Mouse (Mus musculus) limb, embryonic 12.5 days (tissue): ENCODE data around the gene Ovch2. TPM values are rescaled to one million over a fixed set of nuclear protein-coding genes. Genes with fewer than 3 reads are reported as not detected.

ENCODE experiments used
- ATAC-seq: fragments of 200-750 bp; cut with Nextera tagmentation; 2 replicates; pipeline ENCODE4 v1.8.0; 2017; ENCODE audit warnings: low read depth, moderate TSS enrichment; ENCODE audit not compliant: insufficient number of reproducible peaks, insufficient read depth, low FRiP score, low TSS enrichment
- H3K27ac ChIP-seq: fragments of 300-500 bp; sonication (generic); 2 replicates; pipeline ENCODE4 v1.5.1; 2016; ENCODE audit warnings: mild to moderate bottlenecking, moderate library complexity
- H3K27me3 ChIP-seq: fragments of 300-500 bp; sonication (generic); 2 replicates; pipeline ENCODE4 v1.6.1; 2016; ENCODE audit warnings: mild to moderate bottlenecking, moderate library complexity
- H3K36me3 ChIP-seq: fragments of 300-500 bp; sonication (generic); 2 replicates; pipeline ENCODE4 v1.6.1; 2016; ENCODE audit warnings: mild to moderate bottlenecking, moderate library complexity
- H3K4me1 ChIP-seq: fragments of 300-500 bp; sonication (generic); replicated peaks from 2 replicates; pipeline ENCODE4 v1.6.1; 2016
- H3K4me2 ChIP-seq: fragments of 300-500 bp; sonication (generic); 2 replicates; pipeline ENCODE4 v1.6.1; 2016; ENCODE audit warnings: mild to moderate bottlenecking, moderate library complexity
- H3K4me3 ChIP-seq: fragments of 300-500 bp; sonication (generic); replicated peaks from 2 replicates; pipeline ENCODE4 v1.5.1; 2016; ENCODE audit warnings: mild to moderate bottlenecking
- H3K9ac ChIP-seq: fragments of 300-500 bp; sonication (generic); replicated peaks from 2 replicates; pipeline ENCODE4 v1.6.1; 2016; ENCODE audit warnings: mild to moderate bottlenecking, moderate library complexity
- H3K9me3 ChIP-seq: fragments of 300-500 bp; sonication (generic); 2 replicates; pipeline ENCODE4 v1.6.1; 2016; ENCODE audit warnings: mild to moderate bottlenecking, moderate library complexity
- WGBS: fragments of 180-500 bp; shearing (Covaris S2); methylation state at CpG from one replicate; pipeline ENCODE4 v1.1.7; 2016; 5-methylcytosine and 5-hydroxymethylcytosine counted together
- polyA plus RNA-seq: library from polyadenylated mRNA; unstranded; fragments of >200 nt; fragmentation: Nextera tagmentation; extraction: Ambion mirVana; gene quantifications from 2 replicates; pipeline ENCODE4 v1.2.1, GENCODE M21; 2016

Gene Ovch2
- polyA plus RNA-seq, 1 experiment from 2014 or later: not detected

DNA sequence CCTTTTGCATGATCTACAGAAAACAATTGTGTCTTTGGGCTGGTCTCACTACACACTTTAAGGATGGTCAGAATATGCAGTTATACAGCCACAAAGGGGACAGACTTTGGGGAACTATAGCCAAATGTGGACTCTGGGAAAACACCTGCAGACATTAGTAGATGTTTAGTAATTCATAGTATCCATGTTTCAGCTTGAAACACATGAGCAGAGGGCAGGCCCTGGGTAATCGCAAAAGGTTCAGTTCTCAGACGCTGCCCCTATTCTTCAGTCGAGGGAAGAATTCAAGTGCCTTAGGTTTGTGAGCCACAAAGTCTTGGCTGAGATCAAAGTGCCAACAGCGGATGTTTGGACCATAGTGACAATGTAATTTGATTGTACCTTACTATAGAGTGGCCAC is 56.6 kb downstream of the Ovch2 start:
- Histone ChIP-seq H3K9me3 (no peaks in the 10 kb centered on the region), H3K36me3 (peaks cover 61% of the 10 kb centered on the region), H3K27ac (no peak overlapping the region), H3K4me3 (no peak overlapping the region), H3K4me2 (no peak overlapping the region), H3K9ac (no peak overlapping the region), H3K27me3 (no peaks in the 10 kb centered on the region), H3K4me1 (no peaks in the 10 kb centered on the region; the same call in 1 of the 2 replicates)
- no peak for ATAC-seq
- WGBS: 86% methylated on average over 4 of the region's 4 CpGs

DNA sequence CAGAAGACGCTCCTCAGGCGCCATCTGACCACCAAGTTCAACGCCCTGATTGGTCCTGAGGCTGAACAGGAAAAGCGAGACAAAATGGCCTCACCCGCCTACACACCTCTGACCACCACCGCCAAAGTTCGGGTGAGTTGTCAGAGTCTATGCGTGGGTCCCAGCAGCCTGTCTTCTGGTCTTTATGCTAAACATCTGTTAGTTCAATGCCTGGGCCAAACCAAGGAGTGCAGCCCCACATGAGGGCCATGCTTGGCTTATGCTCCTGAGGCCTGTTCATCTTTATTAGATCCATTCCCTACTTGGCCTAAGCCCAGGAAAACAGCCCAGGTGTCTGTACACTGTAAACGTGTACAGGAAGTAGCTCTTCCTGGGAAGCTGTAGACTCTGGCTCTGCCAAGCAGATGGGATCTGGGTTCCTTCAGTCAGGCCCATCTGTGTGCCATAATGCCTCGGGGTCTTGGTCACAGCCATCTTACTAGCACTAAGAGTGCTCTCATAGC is 58.0 kb downstream of the Ovch2 start:
- ATAC-seq: peak; percentile 67; the same call in 1 of the 2 replicates
- no peak overlapping the region for H3K4me2 ChIP-seq
- H3K27me3 ChIP-seq: no peaks in the 10 kb centered on the region
- no peaks in the 10 kb centered on the region for H3K9me3 ChIP-seq
- H3K27ac ChIP-seq: no peak overlapping the region
- no peak overlapping the region for H3K4me3 ChIP-seq
- WGBS: 75% methylated on average over 10 of the region's 10 CpGs
- H3K9ac ChIP-seq: no peak overlapping the region
- 0 out of 2 replicates have a peak, but pooled peaks cover 1% of the 10 kb centered on the region for H3K4me1 ChIP-seq
- H3K36me3 ChIP-seq: peaks cover 69% of the 10 kb centered on the region

DNA sequence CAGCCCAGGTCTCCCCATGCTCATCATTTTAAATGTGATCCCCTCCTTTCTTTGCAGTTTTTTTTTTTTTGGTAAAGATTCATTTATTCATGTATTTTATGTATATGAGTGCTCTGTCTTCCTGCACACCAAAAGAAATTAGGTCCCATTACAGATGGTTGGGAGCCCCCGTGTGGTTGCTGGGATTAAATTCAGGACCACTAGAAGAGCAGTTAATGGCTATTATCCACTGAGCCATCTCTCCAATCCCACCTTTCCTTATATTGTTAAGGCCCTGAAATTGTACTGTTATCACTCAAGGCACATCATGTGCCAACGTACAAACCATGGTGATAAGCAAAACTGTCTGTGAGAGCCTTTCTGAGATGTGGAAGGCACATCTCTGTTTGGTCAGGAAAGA is 62.3 kb downstream of the Ovch2 start:
- H3K27ac ChIP-seq: no peak overlapping the region
- H3K9ac ChIP-seq: no peak overlapping the region
- 43% methylated on average over 2 of the region's 2 CpGs for WGBS
- no peaks in the 10 kb centered on the region for H3K9me3 ChIP-seq
- no peak overlapping the region for H3K4me3 ChIP-seq
- no peaks in the 10 kb centered on the region for H3K27me3 ChIP-seq
- 0 out of 2 replicates have a peak, but pooled peaks cover 8% of the 10 kb centered on the region for H3K4me1 ChIP-seq
- H3K4me2 ChIP-seq: no peak overlapping the region
- ATAC-seq: no peak
- peaks cover 41% of the 10 kb centered on the region for H3K36me3 ChIP-seq

DNA sequence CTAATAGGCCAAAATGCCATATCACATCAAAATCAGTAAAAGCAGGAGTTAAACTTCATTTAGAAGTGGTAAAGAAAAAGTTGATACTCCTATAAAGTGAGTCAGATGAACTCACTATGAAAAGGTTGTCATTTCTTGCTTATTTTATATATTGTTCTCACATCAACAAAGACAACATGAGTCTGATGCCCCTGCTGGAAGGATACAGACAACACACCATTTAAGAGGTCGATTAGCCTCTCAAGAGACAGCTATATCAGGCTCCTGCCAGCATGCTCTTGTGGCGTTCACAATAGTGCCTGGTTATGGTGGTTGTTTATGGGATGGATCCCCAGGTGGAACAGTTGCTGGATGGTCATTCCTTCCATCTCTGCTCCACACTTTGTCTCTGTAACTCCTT is 67.8 kb downstream of the Ovch2 start:
- WGBS: 75% methylated on average over 2 of the region's 2 CpGs
- no peaks in the 10 kb centered on the region for H3K9me3 ChIP-seq
- H3K27me3 ChIP-seq: no peaks in the 10 kb centered on the region
- H3K27ac ChIP-seq: no peak overlapping the region
- H3K4me3 ChIP-seq: no peak overlapping the region
- no peak for ATAC-seq
- H3K4me2 ChIP-seq: no peak overlapping the region
- peaks cover 39% of the 10 kb centered on the region for H3K36me3 ChIP-seq
- no peak overlapping the region for H3K9ac ChIP-seq
- 0 out of 2 replicates have a peak, but pooled peaks cover 8% of the 10 kb centered on the region for H3K4me1 ChIP-seq

Other genes starting within 250 kb of the Ovch2 start
- gene Olfml1, start 233.8 kb downstream of the Ovch2 start, polyA plus RNA-seq: 30.2 and 32.1 TPM in 2 replicates
- 14.1 and 15.1 TPM in 2 replicates for gene Ppfibp2, start 206.0 kb downstream of the Ovch2 start, polyA plus RNA-seq
- gene 5330417H12Rik, start 176.0 kb downstream of the Ovch2 start, polyA plus RNA-seq: not detected in 2 replicates
- 0.16 and 0.37 TPM in 2 replicates for gene Cyb5r2, start 43.2 kb downstream of the Ovch2 start, polyA plus RNA-seq
- gene Olfr467, start 11.1 kb upstream of the Ovch2 start, polyA plus RNA-seq: not detected in 2 replicates
- not detected in 2 replicates for gene Olfr469, start 24.3 kb upstream of the Ovch2 start, polyA plus RNA-seq
- not detected in 2 replicates for gene Olfr470, start 46.3 kb upstream of the Ovch2 start, polyA plus RNA-seq
- not detected in 2 replicates for gene Olfr472, start 96.7 kb upstream of the Ovch2 start, polyA plus RNA-seq
- gene Olfr473, start 129.2 kb upstream of the Ovch2 start, polyA plus RNA-seq: not detected in 2 replicates
- gene Olfr474, start 153.4 kb upstream of the Ovch2 start, polyA plus RNA-seq: not detected in 2 replicates
- not detected in 2 replicates for gene Olfr476, start 163.6 kb upstream of the Ovch2 start, polyA plus RNA-seq
- gene Olfr477, start 185.5 kb upstream of the Ovch2 start, polyA plus RNA-seq: not detected in 2 replicates
- gene Olfr478, start 232.8 kb upstream of the Ovch2 start, polyA plus RNA-seq: not detected in 2 replicates
- gene Olfr479, start 249.5 kb upstream of the Ovch2 start, polyA plus RNA-seq: not detected in 2 replicates